Mouse (Mus musculus) midbrain, postnatal 0 days (tissue): Measurements from ENCODE around the gene Nfib. TPM values are rescaled to one million over a fixed set of nuclear protein-coding genes. Genes with fewer than 3 reads are reported as not detected.

Experiments
- ATAC-seq: fragments of 200-750 bp; cut with Nextera tagmentation; 2 replicates; pipeline ENCODE4 v1.8.0; 2017; ENCODE audit warnings: moderate number of reproducible peaks, mild to moderate bottlenecking, moderate TSS enrichment, moderate library complexity; ENCODE audit not compliant: low FRiP score
- DNase-seq: peaks from one replicate; pipeline ENCODE4 v3.0.0-alpha.2; 2015; ENCODE audit warnings: low spot score
- H3K27ac ChIP-seq: fragments of 300-500 bp; sonication (generic); 2 replicates; pipeline ENCODE4 v1.5.1; 2014; ENCODE audit warnings: low read depth, mild to moderate bottlenecking, low read length, mixed read lengths
- H3K27me3 ChIP-seq: fragments of 300-500 bp; sonication (generic); 2 replicates; pipeline ENCODE4 v1.6.1; 2014; ENCODE audit warnings: low read length, control low read depth, mixed read lengths; ENCODE audit not compliant: insufficient read depth
- H3K36me3 ChIP-seq: fragments of 300-500 bp; sonication (generic); 2 replicates; pipeline ENCODE4 v1.6.1; 2014; ENCODE audit warnings: low read length, control low read depth, mixed read lengths; ENCODE audit not compliant: insufficient read depth
- H3K4me1 ChIP-seq: fragments of 300-500 bp; sonication (generic); 2 replicates; pipeline ENCODE4 v1.6.1; 2014; ENCODE audit warnings: mild to moderate bottlenecking, control low read depth, antibody characterized with exemption, low read length, mixed read lengths; ENCODE audit not compliant: insufficient read depth
- H3K4me2 ChIP-seq: fragments of 300-500 bp; sonication (generic); 2 replicates; pipeline ENCODE4 v1.6.1; 2014; ENCODE audit warnings: low read depth, mild to moderate bottlenecking, low read length, mixed read lengths; ENCODE audit not compliant: poor library complexity, severe bottlenecking
- H3K4me3 ChIP-seq: fragments of 300-500 bp; sonication (generic); 2 replicates; pipeline ENCODE4 v1.5.1; 2014; ENCODE audit warnings: low read depth, mild to moderate bottlenecking, low read length, moderate library complexity
- H3K9ac ChIP-seq: fragments of 300-500 bp; sonication (generic); replicated peaks from 2 replicates; pipeline ENCODE4 v1.6.1; 2014; ENCODE audit warnings: mild to moderate bottlenecking, low read length, moderate library complexity, mixed read lengths; ENCODE audit not compliant: poor library complexity, severe bottlenecking
- H3K9me3 ChIP-seq: fragments of 300-500 bp; sonication (generic); 2 replicates; pipeline ENCODE4 v1.6.1; 2016; ENCODE audit warnings: low read length, control low read depth
- CTCF ChIP-seq: IDR thresholded peaks from 2 replicates; pipeline ENCODE4 v1.5.1; 2016; ENCODE audit warnings: antibody characterized with exemption, mild to moderate bottlenecking
- WGBS: fragments of 180-500 bp; shearing (Covaris S2); extraction: QIAGEN DNeasy Blood & Tissue Kit; methylation state at CpG from one replicate; pipeline ENCODE4 v1.1.7; 2014; 5-methylcytosine and 5-hydroxymethylcytosine counted together
- polyA plus RNA-seq: library from polyadenylated mRNA; unstranded; fragments of >200 nt; fragmentation: Nextera tagmentation; extraction: Ambion mirVana; gene quantifications from 2 replicates; pipeline ENCODE4 v1.2.1, GENCODE M21; 2015
- total RNA-seq: library from RNA; depleted of rRNA; stranded (reverse); fragments of >200 nt; gene quantifications from 2 replicates; pipeline ENCODE4 v1.2.3, GENCODE M21; 2014

Gene Nfib
- total and polyA plus RNA-seq, 2 experiments from 2014 or later: 27.7 to 62.8 TPM

DNA sequence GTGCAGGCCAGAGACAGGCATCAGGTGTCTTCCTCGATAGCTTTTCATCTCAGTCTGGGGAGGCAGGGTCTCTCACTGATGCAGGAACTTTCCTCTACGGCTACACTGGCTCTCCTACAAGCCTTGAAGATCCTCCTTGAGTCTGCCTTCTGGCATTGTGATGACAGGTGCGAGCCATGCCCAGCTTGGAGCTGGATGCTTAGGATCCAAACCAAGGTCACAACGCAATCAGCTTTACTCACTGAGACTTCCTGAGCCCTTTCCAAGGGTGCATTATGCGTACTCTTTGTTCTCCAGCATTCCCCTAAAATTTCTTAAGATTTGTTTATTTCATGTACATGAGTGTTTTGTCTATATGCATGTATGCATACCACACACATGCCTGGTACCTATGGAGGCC, 299.8 kb downstream of the Nfib start:
- Histone ChIP-seq H3K4me1 (0 out of 2 replicates have a peak, but pooled peaks cover 3% of the 10 kb centered on the region), H3K36me3 (no peaks in the 10 kb centered on the region), H3K4me2 (no peak overlapping the region), H3K4me3 (no peak overlapping the region), H3K9ac (no peak overlapping the region), H3K9me3 (no peaks in the 10 kb centered on the region), H3K27me3 (no peaks in the 10 kb centered on the region), H3K27ac (no peak overlapping the region)
- DNase-seq (no peak), ATAC-seq (no peak)
- 86% methylated on average over 5 of the region's 5 CpGs for WGBS
- TF ChIP-seq CTCF: no peak

DNA sequence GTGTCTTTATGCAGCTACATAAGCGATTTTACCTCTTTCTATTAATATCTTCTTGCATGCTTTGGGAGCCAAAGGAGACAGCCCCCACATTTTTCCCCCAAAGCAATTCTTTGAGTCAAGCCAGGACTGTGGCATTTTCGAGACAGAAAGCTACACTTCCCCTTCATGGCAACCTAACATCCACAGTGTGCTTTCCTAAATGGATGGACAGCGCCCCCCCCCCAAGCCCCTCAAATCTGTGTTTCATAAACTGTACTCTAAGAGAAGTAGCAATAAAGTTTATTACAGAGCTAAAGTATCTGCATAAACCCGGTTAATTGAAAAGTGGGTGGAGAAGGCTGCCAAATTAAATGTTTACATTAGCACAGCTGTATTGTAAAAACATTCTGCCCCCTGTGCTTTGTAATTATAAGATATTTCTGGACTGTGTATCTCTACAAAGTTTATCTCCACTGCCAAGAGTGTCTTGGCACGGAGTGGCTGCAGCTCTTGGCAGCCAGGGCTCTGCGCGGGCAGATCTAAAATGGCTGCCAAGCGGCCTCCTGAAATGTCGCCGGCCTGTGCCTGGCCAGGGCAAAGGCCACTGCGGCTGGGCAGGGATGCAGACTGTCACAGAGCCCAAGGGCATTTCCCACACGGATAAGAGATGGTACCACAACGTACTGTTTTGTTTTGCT, 301.4 kb downstream of the Nfib start:
- no peak overlapping the region for H3K4me2 ChIP-seq
- ATAC-seq: peak; percentile 59; the same call in 1 of the 2 replicates
- 0 out of 2 replicates have a peak, but pooled peaks cover 3% of the 10 kb centered on the region for H3K4me1 ChIP-seq

GRCm38 (mm10) chr4:82402666-82403065, 302.9 kb downstream of the Nfib start:
- no peak for DNase-seq
- no peaks in the 10 kb centered on the region for H3K36me3 ChIP-seq
- no peak overlapping the region for H3K9ac ChIP-seq
- WGBS: 95% methylated on average over 9 of the region's 9 CpGs
- H3K4me2 ChIP-seq: no peak overlapping the region
- ATAC-seq: no peak
- H3K27ac ChIP-seq: no peak overlapping the region
- no peak for TF ChIP-seq CTCF
- H3K9me3 ChIP-seq: no peaks in the 10 kb centered on the region
- no peaks in the 10 kb centered on the region for H3K27me3 ChIP-seq
- no peak overlapping the region for H3K4me3 ChIP-seq
- H3K4me1 ChIP-seq: no peaks in the 10 kb centered on the region

More for the DNA sequence above, 301.4 kb downstream of the Nfib start:
- no peak overlapping the region for H3K27ac ChIP-seq
- H3K27me3 ChIP-seq: no peaks in the 10 kb centered on the region
- H3K9ac ChIP-seq: no peak overlapping the region
- H3K4me3 ChIP-seq: no peak overlapping the region
- WGBS: 64% methylated on average over 13 of the region's 13 CpGs
- DNase-seq: peak; percentile 81
- H3K36me3 ChIP-seq: no peaks in the 10 kb centered on the region
- H3K9me3 ChIP-seq: no peaks in the 10 kb centered on the region
- no peak for TF ChIP-seq CTCF

DNA sequence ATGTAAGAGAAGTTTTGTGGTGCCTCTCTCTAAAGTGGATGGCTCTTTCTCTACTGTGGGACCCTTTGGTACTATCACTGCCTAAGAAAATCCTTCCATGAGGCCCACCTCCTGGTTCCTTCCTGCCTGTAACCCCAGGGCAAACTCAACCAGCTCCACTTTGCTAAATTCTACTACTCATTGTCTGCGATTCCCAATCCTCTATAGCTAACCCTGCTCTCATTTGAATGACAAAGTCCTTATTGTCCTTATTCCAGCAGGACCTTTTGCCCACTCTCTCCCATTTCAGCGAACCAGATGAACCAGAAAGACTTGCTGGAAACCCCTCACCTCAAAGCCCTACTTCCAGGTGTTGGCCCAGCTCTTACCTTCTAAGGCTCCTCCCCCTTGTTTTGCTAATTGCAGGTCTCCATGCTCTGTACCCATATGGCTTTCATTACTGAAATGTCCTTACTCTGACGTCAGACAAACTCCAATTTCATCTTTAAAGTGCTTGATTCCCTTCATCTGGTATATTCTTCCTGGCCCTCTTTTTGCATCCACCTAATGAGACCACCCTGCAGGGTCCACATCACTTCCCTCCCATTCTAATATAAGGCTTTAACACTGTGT, 304.0 kb downstream of the Nfib start:
- no peaks in the 10 kb centered on the region for H3K4me1 ChIP-seq
- TF ChIP-seq CTCF: no peak
- no peaks in the 10 kb centered on the region for H3K27me3 ChIP-seq
- H3K9ac ChIP-seq: no peak overlapping the region
- DNase-seq (no peak), ATAC-seq (no peak)
- H3K4me2 ChIP-seq: no peak overlapping the region
- no peaks in the 10 kb centered on the region for H3K9me3 ChIP-seq
- H3K36me3 ChIP-seq: no peaks in the 10 kb centered on the region
- no peak overlapping the region for H3K4me3 ChIP-seq
- H3K27ac ChIP-seq: no peak overlapping the region
- WGBS: 30% methylated on average over 3 of the region's 3 CpGs

- ATAC-seq: no peak
- H3K9ac ChIP-seq: no peak overlapping the region
- no peaks in the 10 kb centered on the region for H3K9me3 ChIP-seq
- no peaks in the 10 kb centered on the region for H3K36me3 ChIP-seq
- no peak overlapping the region for H3K4me2 ChIP-seq
- 19% methylated on average over 5 of the region's 5 CpGs for WGBS
- no peak for TF ChIP-seq CTCF
- no peak overlapping the region for H3K27ac ChIP-seq
- no peak overlapping the region for H3K4me3 ChIP-seq
- H3K4me1 ChIP-seq: no peaks in the 10 kb centered on the region
- peak; percentile 39 for DNase-seq
- H3K27me3 ChIP-seq: no peaks in the 10 kb centered on the region
Observed at GRCm38 (mm10) chr4:82400536-82400935, 305.0 kb downstream of the Nfib start.
